8 mouse cellular contexts compared by ENCODE assay signal in the genomic region with DNA sequence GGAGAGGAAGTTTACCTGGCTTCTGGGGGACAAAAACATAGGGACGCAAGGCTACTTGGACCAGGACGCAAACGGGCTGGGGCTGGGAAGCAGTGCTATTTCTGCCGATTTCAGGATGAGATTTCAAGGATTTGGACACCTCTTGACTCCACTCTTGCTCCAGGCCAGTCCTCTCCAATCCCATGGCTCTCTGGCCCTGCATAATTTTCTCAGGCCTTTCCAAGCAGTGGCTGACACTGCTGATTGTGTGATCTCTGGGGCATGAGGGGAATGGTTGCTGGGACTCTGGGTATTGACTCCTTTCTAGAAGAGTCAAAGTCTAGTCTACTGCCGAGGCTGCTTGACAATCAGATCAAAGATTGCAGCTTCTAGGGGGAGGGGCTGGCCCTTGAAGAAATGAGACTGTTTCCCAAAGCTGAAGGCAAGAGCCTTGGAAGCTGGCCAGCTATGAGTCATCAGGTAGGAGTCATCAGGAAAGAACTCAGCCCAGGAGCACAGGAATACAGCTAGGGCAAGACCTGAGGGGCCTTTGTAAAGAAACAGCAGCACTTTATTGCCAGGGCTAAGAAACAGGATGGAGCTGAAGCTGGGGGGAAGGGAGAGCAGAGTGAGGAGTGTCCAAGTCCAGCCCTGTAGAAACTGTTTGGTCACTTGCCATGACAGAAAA. TPM values are rescaled to one million over a fixed set of nuclear protein-coding genes. Genes with fewer than 3 reads are reported as not detected.
DNase-seq lines count a peak whose midpoint lies in the region; ATAC-seq and TF ChIP-seq lines count a peak whose summit lies in the region.

No protein-coding gene starts in this region.

- 75% methylated on average over 5 of the region's 5 CpGs for WGBS in limb, embryonic 13.5 days
- 81% methylated on average over 5 of the region's 5 CpGs for WGBS in limb, embryonic 10.5 days
- 52% methylated on average over 5 of the region's 5 CpGs for WGBS in intestine, postnatal 0 days

- no peaks in the 10 kb centered on the region for H3K9me3 ChIP-seq in limb, embryonic 13.5 days
- H3K9me3 ChIP-seq in limb, embryonic 10.5 days (replicated peaks) = no peaks in the 10 kb centered on the region
- no peaks in the 10 kb centered on the region for H3K9me3 ChIP-seq in intestine, postnatal 0 days (ENCODE audit: control insufficient read depth)

- H3K36me3 ChIP-seq in limb, embryonic 13.5 days = no peaks in the 10 kb centered on the region
- no peaks in the 10 kb centered on the region for H3K36me3 ChIP-seq in limb, embryonic 10.5 days
- H3K36me3 ChIP-seq in intestine, postnatal 0 days (ENCODE audit: control insufficient read depth, insufficient read depth) = no peaks in the 10 kb centered on the region

- no peak overlapping the region for H3K4me3 ChIP-seq in limb, embryonic 13.5 days
- no peak overlapping the region for H3K4me3 ChIP-seq in limb, embryonic 10.5 days
- H3K4me3 ChIP-seq in intestine, postnatal 0 days (ENCODE audit: low read depth, low read length) = no peak overlapping the region

- H3K4me1 ChIP-seq in limb, embryonic 13.5 days = peaks cover 19% of the 10 kb centered on the region
- peaks cover 6% of the 10 kb centered on the region for H3K4me1 ChIP-seq in limb, embryonic 10.5 days
- H3K4me1 ChIP-seq in intestine, postnatal 0 days (replicated peaks; ENCODE audit: control insufficient read depth, insufficient read depth, low read length) = no peaks in the 10 kb centered on the region

- no peak overlapping the region for H3K4me2 ChIP-seq in limb, embryonic 13.5 days (replicated peaks)
- H3K4me2 ChIP-seq in intestine, postnatal 0 days (replicated peaks; ENCODE audit: low read depth) = no peak overlapping the region

- DNase-seq in limb, embryonic 10.5 days (ENCODE audit: low spot score) = no peak
- DNase-seq in brain, adult 2 months (ENCODE audit: low read depth, low spot score) = peak; percentile 82
- peak; percentile 69 for DNase-seq in lung, postnatal 25 days (ENCODE audit: low spot score)
- no peak for DNase-seq in thymus, postnatal 0 days (ENCODE audit: low spot score)
- DNase-seq in spleen, postnatal 4 days (ENCODE audit: low spot score in 2 of 2) = no peak

- ATAC-seq in limb, embryonic 13.5 days (ENCODE audit: low FRiP score, low read depth) = peak; percentile 80
- peak; percentile 96 for ATAC-seq in intestine, postnatal 0 days
- no peak for ATAC-seq in megakaryocyte progenitor cell, adult 5-6 weeks (replicated peaks; ENCODE audit: poor library complexity)

- TF ChIP-seq CTCF in intestine, postnatal 0 days (IDR thresholded peaks at IDR 0.05; ENCODE audit: low read depth) = no peak

- H3K9ac ChIP-seq in limb, embryonic 13.5 days = no peak overlapping the region
- no peak overlapping the region for H3K9ac ChIP-seq in intestine, postnatal 0 days (ENCODE audit: low read depth, low read length)

- H3K27me3 ChIP-seq in limb, embryonic 13.5 days = no peaks in the 10 kb centered on the region
- no peaks in the 10 kb centered on the region for H3K27me3 ChIP-seq in limb, embryonic 10.5 days (ENCODE audit: low read depth, poor library complexity, severe bottlenecking)
- H3K27me3 ChIP-seq in intestine, postnatal 0 days (replicated peaks; ENCODE audit: control insufficient read depth, insufficient read depth, low read length) = no peaks in the 10 kb centered on the region

- 0 out of 2 replicates have a peak overlapping the region, but pooled peaks have one; percentile 4 for H3K27ac ChIP-seq in limb, embryonic 13.5 days
- no peak overlapping the region for H3K27ac ChIP-seq in limb, embryonic 10.5 days
- peak overlapping the region; percentile 78 for H3K27ac ChIP-seq in intestine, postnatal 0 days (ENCODE audit: low read depth, low read length)

RNA-seq across cellular contexts. Expression of a gene that starts 18.7 kb away (rescaled TPM):
- 48.9 and 54.4 TPM in 2 replicates for polyA plus RNA-seq in limb, embryonic 13.5 days (2015; fragmentation: Nextera tagmentation; extraction: Ambion mirVana)
- polyA plus RNA-seq in limb, embryonic 10.5 days (2016; fragmentation: Nextera tagmentation; extraction: Ambion mirVana) = 47.0 and 58.8 TPM in 2 replicates
- 5.7 and 6.1 TPM in 2 replicates for polyA plus RNA-seq in intestine, postnatal 0 days (2015; fragmentation: Nextera tagmentation; extraction: Ambion mirVana)
- polyA plus RNA-seq in thymus, postnatal 0 days (2015; fragmentation: Nextera tagmentation; extraction: Ambion mirVana) = 2.1 and 2.2 TPM in 2 replicates
- 0.27 TPM in 1 of 2 replicates, not detected in the other for total RNA-seq in megakaryocyte progenitor cell, adult 5-6 weeks (2015)
- not detected in 2 replicates for total RNA-seq in megakaryocyte progenitor cell, adult 5-6 weeks (2017)

Comparison
In these comparisons a context has a peak if more than half of its experiments do, and no peak if none do; other contexts are left out.
1. DNase-seq: peak in brain, adult 2 months (single experiment) and lung, postnatal 25 days (single experiment); none in limb, embryonic 10.5 days (single experiment), thymus, postnatal 0 days (single experiment) and spleen, postnatal 4 days (0 of 2).